Mouse (Mus musculus) kidney, adult 9 months (tissue): ENCODE results near the gene Gm12695.

Experiments used
- DNase-seq: peaks from one replicate; pipeline ENCODE4 v3.0.0; 2022

The Gm12695 gene

DNA sequence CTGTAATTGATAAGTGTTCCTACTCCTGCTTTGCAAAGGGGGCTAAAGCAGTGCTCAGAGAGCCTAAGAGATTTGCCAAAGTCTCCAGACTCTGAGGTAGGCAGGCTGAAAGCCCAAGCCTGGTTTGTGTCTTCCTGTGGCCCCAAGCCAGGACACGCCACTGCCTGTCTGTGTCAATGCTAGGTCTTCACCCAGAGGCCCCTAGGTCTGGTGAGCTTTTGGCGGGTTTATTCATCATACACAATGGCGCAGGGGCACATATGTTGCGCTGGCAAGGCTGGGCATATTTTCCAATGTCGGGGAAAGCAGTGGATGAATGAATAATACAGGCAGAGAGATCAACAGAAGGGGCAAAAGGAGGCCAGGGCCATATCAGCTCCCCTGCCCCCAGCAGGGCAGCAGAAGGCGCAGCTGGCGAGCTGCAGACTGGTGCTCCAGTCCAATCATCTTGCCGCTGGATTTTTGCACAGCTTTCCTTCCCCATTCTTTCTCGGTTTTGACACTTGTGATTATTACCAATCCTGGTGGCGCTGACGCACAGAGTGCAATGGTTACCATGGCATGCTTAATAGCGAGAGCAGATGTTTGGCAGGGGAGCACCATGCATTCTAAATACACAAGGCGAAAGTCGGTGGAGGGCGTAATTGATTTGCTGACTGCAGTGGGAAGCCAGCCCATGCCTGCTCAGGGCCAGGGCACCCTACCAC is 87.3 kb downstream of the Gm12695 start:
- DNase-seq: no peak

DNA sequence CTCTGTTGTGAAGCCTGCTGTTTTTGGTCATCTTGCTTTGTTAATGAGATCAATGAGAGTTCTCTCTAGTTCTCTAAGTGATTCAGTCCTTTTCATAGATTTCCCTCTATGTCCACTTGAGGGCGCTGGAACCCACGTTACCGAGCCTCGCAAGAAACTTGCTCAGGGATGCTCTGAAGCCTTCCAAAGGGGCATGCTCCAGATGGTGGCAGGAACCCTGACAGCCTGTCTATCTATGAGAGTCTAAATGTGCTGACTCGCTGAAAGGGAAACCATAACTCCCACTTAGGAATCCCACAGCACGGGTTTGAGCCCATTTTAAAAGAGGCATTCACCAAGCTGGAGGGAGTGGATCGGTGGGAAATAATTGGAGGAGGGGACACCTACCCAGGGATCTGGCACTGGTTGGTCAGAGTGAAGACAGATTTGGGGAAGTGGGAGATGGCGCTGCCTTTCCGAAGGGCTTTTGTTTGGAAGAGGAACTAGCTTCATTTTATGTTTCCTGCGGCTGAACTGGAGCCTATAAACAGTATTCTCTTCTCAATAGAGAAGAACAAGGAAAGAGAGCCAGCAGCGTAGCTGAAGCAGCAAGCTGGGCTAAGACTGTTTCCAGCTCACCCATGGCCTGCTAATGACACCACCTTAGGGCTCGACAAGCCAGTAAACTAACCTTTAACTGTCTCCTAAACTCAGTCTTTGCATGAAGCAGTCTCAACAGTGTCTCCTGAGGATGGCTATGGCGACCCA is 88.2 kb downstream of the Gm12695 start:
- DNase-seq: peak; percentile 35

DNA sequence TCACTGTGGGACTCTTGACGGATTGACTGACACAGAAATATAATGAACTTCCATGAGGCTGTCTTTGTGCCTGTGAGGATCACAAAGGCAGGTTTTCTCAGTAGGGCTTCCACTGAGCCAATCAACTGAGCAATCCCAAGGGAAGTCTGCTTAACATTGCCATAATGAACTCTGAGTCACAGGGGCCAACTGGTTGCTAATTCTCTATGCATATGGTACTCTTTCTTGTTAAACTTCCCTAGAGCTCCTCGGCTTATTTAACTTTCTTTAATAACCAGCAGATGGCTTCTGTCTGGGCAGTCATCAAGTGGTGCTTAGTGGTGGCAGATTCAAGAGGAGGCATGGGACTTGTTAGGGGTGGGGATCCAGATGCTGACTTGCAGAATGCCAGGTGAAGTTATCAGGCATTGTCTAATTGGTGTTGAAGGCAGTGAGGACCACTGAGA is 97.6 kb downstream of the Gm12695 start:
- DNase-seq: no peak

DNA sequence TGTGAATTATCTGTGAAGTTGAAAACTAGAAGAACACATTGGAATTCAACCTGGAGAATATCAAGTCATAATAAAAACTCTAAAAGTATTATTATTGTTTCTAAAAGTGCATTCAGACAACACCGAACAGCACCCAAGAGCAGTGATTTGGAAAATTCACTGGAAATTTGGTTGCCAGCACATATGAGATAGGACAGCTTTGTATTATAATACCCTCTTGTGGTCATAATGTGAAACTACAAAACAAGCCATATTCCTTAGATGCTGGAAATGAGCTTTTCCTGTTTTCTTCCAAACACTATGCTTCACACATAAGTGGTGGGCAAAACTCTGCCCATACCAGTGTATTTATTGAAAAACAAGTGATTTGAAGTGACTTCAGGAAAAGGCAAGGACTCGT is 101.5 kb downstream of the Gm12695 start:
- peak; percentile 43 for DNase-seq

DNA sequence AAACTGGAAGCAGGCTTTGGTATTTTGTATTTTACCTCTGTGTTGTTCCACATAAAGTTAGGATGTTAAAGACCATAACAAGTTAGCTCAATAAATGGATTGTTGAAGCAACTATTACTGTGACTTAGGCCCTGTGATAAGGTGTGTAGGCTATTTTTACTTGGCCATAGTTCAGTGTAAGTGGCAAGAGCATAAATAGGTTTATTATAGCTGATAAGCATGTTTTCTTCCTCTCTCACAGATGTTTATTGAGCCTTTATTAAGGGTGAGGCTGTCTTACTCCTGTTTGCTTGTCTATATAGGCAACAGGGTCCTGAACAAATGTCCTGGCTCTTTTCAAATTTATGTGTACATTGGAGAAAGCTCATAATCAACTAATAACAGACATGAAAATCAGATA is 104.0 kb downstream of the Gm12695 start:
- DNase-seq: no peak

DNA sequence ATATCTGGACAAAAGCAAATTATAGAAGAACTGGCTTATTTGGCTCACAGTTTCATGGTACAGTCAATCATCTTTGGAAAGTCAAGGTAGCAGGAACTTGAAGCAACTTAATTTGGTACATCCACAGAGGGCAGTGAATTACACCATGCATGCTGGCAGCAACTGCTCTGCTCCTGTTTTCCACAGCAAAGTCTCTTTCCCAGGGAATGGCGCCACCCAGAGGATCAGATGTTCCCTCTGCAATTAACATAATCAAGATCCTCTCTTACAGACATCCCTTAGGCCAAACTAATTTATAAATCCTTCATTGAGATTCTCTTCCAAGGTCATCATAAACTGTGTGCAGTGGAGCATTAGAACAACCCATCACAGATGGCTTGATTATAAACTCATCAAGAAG is 104.8 kb downstream of the Gm12695 start:
- peak; percentile 76 for DNase-seq
